Mouse (Mus musculus) cerebellum, postnatal 36 days (tissue): ENCODE data around the gene Acacb.

Source experiments
- DNase-seq, 2 experiments: peaks; one replicate each; pipeline ENCODE4 v3.0.0; 2021 to 2022; ENCODE audit warnings: mixed read lengths in 2 of 2

Acacb gene

DNA sequence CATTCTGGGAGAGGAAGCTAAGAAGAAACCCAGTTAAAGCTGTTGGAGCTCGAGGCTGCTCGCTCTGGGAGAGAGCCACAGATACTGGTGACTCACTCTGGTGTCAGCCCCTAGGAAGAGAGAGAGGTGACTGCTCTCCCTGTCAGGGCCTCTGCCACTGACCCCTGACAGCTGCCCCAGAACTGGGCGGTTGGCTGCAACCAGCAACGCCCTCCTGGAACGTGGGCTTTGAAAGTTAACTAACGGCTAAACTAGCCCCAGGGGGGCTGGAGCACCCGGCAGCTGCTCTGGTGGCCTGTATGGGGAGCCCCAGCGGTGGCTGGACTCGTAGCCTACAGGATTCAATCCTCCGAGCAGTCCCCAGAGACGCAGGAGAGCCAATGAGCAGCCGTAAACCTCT lies 123.6 kb downstream of the Acacb start:
- no peak for DNase-seq

DNA sequence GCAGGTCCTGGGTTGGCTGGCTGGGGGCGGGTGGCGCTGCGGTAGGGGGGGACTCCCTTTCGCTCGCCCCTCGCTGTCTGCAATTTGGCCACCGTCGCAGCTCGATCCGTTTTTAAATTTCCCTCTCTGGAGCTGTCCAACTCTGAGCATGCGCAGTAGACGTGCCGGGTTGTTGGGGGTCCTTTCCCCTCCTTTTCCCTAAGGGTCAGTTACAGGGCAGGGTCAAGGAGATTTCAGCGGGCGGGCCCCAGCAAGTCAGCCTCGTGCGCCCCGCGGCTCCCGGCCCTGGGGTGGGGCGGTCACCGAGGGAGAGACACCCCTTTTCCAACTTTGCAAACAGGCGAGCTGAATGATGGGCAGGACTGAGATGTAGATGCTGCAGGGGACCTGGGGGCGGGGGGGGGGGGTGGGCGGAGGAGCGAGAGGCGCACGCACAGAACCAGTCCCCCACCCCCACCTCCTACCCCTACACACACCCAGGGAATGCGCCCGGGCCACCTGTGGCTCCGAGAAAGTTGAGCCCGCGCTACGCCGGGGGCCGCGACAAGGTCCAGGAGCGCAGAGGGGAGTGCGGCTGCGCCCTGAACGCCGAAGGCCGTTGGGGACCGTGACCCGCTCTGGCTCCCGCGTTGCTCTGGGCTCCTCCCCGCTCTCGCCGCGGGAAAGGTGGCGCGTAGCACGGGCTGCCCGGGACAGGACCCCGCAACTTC lies 127.5 kb downstream of the Acacb start, which contains the start of gene Foxn4:
Gene Foxn4 (minus strand): TSS at position 115 of the 710 bp plus-strand sequence.
- DNase-seq = no peak

DNA sequence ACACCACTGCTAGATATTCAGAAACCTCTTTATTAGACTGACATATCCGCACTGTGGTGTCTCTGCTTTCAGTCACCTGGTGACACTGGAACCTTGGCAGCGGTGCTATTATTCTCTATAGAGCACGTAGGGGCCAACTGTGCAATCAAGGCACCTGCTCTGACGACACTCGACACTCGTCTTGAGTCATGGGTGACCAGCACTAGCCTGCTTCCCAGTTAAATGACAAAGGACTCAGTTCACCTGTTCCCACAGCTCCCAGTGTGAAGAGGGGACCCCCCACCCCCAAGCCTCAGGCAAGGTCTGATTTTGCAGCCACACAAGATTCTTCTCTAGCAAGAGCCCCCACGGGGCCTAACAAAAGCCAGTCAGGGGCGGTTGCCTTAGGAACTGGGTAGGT lies 129.0 kb downstream of the Acacb start:
- DNase-seq = no peak

DNA sequence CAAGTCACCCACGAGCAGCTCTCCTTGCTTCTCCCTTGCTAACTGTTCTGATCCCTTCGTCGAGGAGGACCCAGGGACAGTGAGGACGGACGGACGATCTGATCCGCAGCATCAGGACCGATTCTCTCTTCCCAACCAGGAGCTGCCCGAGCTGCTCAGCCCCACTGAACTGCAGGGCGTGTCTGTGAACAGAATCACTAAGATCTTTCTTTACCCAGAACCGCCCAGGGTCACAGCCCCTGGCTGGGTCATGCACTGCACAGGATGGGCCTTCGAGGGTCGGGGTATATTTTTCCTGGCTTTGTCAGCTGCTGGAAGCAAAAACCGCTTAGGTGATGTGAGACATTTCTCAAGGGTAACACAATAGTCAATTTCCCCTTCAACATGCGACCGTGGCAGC lies 129.7 kb downstream of the Acacb start:
- DNase-seq = no peak

DNA sequence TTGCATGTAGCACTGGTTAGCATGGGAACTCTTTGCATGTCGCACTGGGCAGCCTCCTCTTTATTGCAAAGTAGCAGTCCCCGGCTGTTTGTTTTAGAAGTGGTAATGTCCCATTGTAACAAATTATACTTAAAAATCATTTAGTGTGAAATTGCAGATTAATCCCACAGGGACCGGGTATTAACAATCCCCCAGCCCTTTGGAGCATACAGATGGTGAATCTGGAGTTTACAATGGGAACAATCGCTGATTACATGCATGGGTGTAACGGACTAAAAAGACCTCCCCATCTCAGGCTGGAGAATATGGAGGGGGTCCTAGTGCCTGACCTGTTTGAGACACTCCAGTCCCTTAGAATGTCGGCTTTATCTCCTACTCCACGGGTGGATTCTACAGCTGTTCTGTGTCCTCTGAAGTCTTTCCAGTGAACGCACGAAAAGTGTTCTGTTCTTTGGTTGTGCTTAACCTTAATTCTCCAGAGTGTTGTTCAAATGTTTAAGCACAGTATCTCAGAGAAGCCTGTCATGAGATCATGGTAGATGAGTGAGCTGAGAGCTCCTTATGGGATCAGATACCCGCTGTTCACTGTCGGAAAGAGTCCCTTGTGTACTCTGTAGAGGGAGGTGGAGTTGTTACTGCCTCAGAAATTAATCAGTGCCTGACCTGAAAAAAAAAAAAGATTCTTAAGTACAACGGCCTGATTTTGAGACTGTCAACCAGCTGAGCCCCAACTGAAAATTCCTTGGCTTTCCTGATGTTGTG lies 133.2 kb downstream of the Acacb start:
- DNase-seq = no peak

DNA sequence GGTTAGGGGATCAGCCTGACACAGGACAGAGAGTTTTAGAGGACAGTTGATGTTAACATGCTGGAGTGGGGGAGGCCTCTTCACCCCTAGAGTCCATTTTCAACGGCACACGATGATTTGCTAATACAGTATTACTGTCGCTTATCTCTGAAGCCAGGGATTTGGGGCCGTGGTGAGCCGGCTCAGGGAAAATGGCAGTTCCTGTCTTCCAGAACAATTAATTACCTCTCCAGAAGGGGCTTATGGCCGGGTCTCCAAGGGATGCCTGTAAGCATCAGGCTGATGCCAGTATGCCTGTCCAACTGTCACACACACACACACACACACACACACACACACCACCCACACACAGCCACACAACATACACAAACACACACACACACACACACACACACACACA lies 136.0 kb downstream of the Acacb start:
- no peak for DNase-seq

DNA sequence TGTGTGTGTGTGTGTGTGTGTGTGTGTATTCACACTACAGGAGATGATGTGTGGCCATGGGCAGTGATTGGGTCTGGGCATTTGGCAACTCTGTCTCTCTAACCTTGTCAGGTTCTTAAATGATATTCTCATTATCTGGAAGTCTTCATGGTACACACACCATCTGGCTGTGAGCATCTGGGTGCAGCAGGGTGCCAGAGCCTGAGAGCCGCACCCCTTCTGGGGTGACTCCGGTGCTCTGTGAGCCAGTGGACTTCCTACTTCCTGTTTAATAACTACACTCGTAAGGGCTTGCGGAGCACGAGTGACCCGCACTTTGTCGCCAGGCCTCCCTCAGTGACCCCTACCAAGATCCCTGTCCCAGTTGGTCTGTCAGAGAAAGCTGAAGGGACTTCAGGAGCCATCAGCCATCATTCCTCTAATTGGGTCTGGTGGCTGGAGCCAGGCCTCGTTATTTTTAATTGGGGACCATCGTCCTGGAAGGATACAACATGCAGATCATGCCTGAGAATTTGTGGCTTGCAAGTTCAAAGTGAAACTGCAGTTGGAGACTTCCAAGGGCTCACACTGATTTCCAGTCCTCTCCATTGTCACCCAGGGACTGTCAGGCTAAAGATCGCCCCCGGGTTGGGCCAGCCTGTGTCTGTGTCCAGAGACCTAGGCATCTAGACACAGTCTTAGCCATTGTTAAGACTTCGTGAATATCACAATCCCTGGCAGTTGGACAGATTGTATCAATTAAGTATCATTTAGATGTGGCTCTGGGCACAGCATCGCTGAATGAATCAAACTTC lies 138.5 kb downstream of the Acacb start:
- DNase-seq = no peak

DNA sequence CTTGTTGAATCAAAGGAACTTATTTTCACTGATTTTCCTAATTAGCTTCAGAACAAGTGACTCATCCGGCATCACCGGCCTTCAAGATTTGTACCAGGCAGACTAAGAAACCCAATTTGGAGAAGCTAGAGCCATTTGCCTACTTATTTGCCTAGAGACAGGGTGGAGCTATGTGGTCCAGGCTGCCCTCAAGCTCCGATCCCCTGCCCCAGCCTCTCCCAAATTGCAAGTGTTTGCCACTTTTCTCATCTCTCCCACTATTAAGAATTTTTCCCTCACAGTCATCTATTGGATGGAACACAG lies 139.0 kb downstream of the Acacb start:
- no peak for DNase-seq

DNA sequence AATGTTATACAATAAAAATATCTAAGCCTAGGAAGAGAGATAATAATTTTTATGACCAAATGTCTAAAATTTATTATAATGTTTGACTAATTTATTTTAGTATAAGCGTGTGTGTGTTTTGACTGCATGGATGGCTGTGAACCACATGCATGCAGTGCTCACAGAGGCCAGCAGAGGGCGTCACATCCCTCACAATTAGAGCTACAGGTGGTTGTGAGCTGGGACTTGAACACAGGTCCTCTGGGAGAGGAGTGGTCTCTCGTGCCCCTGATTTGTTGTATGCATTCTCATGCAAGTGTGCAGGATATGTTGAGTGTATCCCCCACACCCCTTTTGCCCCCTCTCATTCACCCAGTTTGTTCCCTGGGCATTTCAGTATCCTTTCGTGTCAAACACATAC lies 139.8 kb downstream of the Acacb start:
- DNase-seq = no peak

DNA sequence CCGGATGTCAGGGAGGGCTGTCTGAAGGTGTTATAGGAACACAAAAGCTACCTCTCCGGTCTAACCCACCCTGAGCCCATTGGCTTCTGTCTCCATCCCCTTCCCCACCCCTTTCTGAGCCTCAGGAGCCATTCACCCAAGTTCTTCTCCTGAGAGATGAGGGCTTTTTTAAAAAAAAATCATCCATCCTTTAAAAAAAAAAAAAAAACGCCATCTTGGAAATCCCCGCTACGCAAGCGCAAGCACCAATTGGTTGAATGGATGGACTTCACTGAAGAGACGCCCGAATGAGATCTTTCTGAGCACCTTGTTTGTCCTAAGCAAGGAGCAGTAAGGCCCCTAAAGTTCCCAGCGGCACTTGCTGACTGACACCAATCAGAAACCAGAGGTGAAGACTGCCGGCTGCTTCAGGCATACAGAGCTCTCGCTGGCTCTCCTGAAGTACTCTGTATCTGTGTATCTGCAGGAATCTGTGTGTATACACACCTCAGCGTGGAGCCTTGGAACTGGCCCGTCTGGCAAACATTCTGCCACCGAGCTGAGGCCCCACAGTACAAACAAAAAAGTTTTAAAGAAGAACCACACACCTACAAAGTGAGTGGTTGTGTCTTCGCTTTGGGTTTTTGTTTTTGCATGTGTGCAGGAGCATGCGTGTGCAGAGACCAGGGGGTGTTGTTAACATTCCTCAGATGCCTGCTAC lies 140.7 kb downstream of the Acacb start:
- DNase-seq = no peak

DNA sequence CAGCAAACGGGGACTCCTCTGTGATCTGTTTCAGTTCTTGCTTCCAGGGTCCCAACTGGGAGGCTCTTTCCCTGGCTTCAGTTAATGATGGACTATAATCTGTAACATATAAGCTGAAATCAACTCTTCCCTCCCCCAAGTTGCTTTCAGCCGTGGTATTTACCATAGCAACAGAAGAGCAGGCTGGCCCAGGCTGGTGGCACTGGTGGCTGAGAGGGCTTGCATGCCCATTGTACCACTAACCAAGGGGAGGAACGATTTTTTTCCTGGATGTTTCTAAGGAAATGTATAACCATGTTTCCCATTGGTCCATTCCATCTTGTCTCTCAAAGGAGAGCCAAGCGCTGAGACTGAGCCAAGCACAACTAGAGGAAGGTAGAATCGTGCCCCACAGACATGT lies 142.1 kb downstream of the Acacb start:
- no peak for DNase-seq

DNA sequence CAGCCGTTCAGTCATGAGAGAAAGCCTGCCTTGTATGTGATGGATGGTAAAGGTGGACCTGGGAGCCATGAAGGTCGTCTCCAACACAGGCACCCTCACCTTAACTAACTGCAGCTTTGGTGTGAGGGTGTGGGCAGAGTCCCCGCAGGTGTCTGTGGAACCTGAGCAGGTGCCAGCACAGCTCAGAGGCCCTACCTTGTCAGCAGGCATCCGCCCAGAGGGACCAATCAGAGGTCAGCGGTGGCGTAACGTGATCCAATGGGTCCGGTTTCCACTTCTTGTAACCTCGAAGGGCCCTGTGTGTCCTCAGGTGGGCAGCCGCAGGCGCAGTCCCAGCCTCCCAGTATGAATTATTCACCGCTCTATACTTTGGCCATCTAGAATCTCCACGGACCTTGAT lies 142.5 kb downstream of the Acacb start, which contains the start of gene Myo1h:
Gene Myo1h (plus strand): TSS at position 293 of the 400 bp plus-strand sequence.
- DNase-seq = no peak

DNA sequence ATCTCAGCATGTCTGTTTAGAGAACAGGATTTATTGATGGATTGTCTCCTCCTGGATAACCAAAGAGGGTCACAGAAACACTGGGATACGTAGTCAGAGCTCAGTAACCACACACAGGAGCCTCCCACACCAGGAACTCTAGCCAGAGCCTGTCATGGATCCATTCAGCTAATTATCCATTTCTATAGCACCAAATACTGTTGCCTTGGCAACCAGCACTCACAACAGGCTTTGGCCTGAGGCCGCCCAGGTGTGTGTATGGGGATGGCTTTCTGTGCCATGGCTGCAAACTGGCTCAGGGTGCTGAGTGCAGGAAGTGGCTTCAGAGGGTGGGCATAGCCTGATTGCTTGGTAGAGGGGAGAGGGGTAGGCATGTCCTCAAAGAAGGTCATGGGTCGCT lies 143.7 kb downstream of the Acacb start:
- DNase-seq = no peak

DNA sequence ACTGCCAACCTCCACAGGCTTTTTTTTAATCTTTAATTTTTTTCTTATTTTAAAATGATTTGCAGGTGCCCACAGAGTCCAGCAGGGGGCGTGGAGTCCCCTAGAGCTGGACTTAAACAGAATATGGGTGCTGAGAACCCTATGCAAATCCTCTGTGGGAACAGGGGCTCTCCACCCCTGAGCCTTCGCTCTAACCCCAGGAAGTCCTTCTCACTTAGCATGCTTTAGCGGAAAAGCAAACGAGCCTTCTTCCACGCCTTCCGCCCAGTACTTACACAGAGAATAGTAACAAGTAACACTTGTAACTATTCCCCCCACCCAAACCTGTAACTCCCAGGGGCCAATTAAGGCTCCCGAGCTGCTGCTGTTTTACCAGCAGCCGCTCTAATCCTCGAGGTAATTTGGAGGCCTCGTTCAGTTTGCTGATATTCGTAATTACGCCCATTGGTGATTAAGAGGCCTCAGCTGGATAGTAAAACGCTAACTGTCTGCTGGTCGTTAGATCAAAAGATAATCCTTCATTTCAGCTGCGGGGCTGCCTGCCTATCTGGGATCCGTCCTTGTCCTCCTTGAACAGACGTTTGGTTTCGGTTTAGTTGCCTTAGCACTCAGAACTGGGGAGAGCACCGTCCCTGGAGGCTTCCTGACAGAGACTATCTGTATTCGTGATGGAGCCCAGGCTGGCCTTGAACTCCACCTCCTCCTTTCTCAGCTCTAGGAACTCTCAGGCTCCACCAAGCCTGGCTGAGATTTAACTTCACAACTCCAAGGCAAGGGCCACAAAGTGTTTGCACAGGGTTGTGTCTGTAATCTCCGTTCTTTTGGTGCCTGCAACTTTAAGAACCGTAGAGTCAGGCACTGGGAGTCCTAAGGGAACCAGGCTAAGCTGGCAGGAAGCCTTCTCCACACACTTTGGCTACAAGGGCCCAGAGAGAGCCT lies 150.6 kb downstream of the Acacb start:
- no peak for DNase-seq

DNA sequence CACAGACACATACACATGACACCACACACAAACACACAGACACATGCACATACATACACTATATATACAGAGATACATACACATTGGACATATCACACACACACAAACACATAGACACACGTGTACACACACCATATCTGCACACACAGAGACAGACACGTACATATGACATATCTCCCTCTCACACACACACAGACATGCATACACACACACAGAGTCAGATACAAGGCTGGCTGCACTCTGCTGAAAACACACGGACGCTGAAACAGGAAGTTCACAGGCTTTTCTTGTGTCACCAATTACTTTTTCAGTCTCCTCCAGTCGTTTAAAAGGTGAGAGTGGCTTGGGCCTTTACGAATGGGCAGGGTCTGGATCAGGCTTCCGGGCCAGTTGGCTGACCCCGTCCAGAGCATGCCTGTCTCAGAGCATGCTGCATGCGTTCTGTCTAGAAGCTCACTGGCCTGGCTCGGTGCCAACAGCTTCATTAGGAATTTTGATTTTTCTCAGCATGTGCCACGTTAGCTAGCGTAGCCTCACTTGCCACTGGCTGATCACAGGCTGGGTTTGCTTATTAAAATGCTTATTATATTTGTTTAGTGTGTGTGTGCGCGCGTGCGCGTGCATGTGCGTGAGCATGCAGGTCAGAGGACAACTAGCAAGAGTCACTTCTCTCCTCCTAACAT lies 152.0 kb downstream of the Acacb start:
- peak; percentile 21 to 31 for DNase-seq

DNA sequence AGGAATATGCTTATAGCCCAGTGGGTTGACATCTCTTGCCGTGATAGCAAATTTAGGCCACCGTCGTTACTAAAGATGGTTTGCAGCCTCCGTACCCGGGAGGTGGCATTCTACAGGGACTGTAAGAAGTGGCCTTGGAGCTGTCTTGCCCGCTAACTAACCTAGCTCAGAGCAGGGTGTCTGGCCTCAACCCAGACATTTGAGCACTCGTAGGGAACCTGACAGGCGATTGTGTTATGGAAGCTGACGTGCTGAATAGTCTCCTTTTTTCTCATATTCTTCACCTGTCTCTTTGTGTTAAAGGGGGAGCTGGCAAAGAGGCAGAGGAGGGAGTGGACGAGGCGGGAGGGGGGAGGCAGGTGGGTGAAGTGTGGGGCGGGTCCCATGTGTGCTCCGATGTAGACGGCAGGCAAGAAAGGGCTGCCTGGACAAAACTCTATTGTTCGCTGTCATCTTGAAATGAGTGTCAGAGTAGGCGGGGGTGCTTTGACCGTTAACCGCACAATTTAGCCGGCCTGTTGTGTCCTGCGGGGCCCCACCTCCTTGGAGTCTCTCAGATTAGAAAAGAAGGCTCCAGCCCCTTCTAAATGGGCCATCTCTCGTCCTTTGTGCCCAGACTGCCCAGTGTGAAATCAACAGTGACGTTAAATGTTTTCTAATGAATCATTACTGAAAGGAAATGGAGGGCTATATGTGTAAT lies 153.0 kb downstream of the Acacb start:
- no peak for DNase-seq

DNA sequence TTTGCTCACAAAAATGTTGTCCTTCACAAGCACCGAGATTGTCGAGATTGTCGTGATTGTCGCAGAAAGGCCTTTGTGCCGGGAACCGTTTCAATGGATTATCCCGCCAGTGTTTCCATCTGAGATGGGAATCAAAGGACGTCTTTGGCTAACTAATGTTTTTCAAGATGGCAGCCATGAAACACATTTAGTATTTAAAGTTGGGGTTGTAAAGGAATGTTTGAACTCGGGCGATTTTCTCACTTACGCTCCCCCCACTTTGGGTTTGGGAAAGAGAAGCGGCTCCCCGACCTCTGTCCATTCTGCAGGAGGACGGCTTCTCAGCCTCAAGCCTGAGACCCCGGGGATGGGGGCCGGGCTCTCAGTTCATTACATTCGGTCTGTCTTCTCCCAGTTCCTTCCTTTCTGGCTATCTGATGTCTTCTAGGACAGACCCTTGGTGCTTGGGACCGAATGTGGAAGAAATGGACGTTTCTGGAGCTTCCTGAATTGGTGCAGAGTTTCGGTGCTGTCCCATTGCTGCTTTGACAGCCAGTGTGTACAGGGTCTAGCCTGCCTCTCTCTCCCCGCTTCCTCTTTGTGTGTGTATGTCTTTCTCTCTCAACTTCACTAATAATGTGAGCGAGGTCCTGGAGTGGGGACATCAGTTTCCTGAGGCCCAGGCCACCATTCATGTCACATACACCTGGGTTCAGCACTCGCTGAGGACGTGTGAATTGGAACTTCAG lies 153.7 kb downstream of the Acacb start:
- DNase-seq = no peak
